7 mouse cellular contexts compared by ENCODE assay signal in genomic region chr7:49811346-49811745, GRCm38 (mm10). TPM values are rescaled to one million over a fixed set of nuclear protein-coding genes. Genes with fewer than 3 reads are reported as not detected.
DNase-seq lines count a peak whose midpoint lies in the region; ATAC-seq and TF ChIP-seq lines count a peak whose summit lies in the region.

No protein-coding gene starts in this region.

- TF ChIP-seq EP300 in ES-Bruce4 (IDR thresholded peaks at IDR 0.05; ENCODE audit: insufficient read depth, low read depth, low read length), result no peak

- peak; percentile 4 for TF ChIP-seq CTCF in ES-Bruce4 (IDR thresholded peaks at IDR 0.05; ENCODE audit: low read depth, low read length)

- no peak for DNase-seq in kidney, adult 11 months
- peak; percentile 35 for DNase-seq in A20 (ENCODE audit: low read depth, low spot score)
- no peak for DNase-seq in urinary bladder, adult 18-20 months (ENCODE audit: low spot score in 2 of 2)

- TF ChIP-seq POLR2A in ES-Bruce4 (IDR thresholded peaks at IDR 0.05; ENCODE audit: insufficient read depth, low read length), result no peak

- H3K4me2 ChIP-seq in kidney, embryonic 16.5 days (replicated peaks; ENCODE audit: low read depth, low read length), result no peak overlapping the region
- H3K4me2 ChIP-seq in hindbrain, embryonic 15.5 days, result no peak overlapping the region

- H3K4me3 ChIP-seq in kidney, embryonic 16.5 days (ENCODE audit: low read length), result no peak overlapping the region
- H3K4me3 ChIP-seq in ES-Bruce4 (ENCODE audit: low read depth, low read length), result no peak overlapping the region
- no peak overlapping the region for H3K4me3 ChIP-seq in hindbrain, embryonic 15.5 days

- no peaks in the 10 kb centered on the region for H3K27me3 ChIP-seq in kidney, embryonic 16.5 days (ENCODE audit: insufficient read depth, low read length)
- H3K27me3 ChIP-seq in ES-Bruce4 (ENCODE audit: control insufficient read depth, insufficient read depth, low read length, poor library complexity, severe bottlenecking), result no peaks in the 10 kb centered on the region
- H3K27me3 ChIP-seq in hindbrain, embryonic 15.5 days, result no peaks in the 10 kb centered on the region

- H3K4me1 ChIP-seq in kidney, embryonic 16.5 days (ENCODE audit: insufficient read depth, low read length), result no peaks in the 10 kb centered on the region
- no peaks in the 10 kb centered on the region for H3K4me1 ChIP-seq in ES-Bruce4 (ENCODE audit: control insufficient read depth, insufficient read depth, low read length)
- no peaks in the 10 kb centered on the region for H3K4me1 ChIP-seq in hindbrain, embryonic 15.5 days (replicated peaks)

- H3K9me3 ChIP-seq in kidney, embryonic 16.5 days (ENCODE audit: low read length), result no peaks in the 10 kb centered on the region; the same call in 1 of the 2 replicates
- H3K9me3 ChIP-seq in ES-Bruce4 (replicated peaks; ENCODE audit: control insufficient read depth, insufficient read depth, low read length, poor library complexity, severe bottlenecking), result no peaks in the 10 kb centered on the region
- H3K9me3 ChIP-seq in hindbrain, embryonic 15.5 days, result no peaks in the 10 kb centered on the region

- WGBS in kidney, embryonic 16.5 days, result 47% methylated on average over 4 of the region's 4 CpGs
- 57% methylated on average over 4 of the region's 4 CpGs for WGBS in hindbrain, embryonic 15.5 days

- H3K36me3 ChIP-seq in kidney, embryonic 16.5 days (ENCODE audit: insufficient read depth, low read length), result peaks cover 17% of the 10 kb centered on the region
- peaks cover 43% of the 10 kb centered on the region for H3K36me3 ChIP-seq in ES-Bruce4 (ENCODE audit: control insufficient read depth, insufficient read depth, low read length, poor library complexity, severe bottlenecking)
- H3K36me3 ChIP-seq in hindbrain, embryonic 15.5 days, result no peaks in the 10 kb centered on the region

- H3K27ac ChIP-seq in kidney, embryonic 16.5 days (ENCODE audit: low read length), result no peak overlapping the region
- H3K27ac ChIP-seq in ES-Bruce4 (ENCODE audit: insufficient read depth, low read length), result no peak overlapping the region
- no peak overlapping the region for H3K27ac ChIP-seq in hindbrain, embryonic 15.5 days (replicated peaks)

- peak; percentile 15; the same call in 1 of the 2 replicates for ATAC-seq in kidney, embryonic 16.5 days (ENCODE audit: low FRiP score, low TSS enrichment)
- ATAC-seq in hindbrain, embryonic 15.5 days (ENCODE audit: low FRiP score, low read depth), result peak; percentile 65; the same call in 1 of the 2 replicates
- no peak for ATAC-seq in activated CD4-positive, CD25-positive, alpha-beta regulatory T cell, adult 4 months

- no peak overlapping the region for H3K9ac ChIP-seq in kidney, embryonic 16.5 days (replicated peaks; ENCODE audit: low read length)
- H3K9ac ChIP-seq in ES-Bruce4 (ENCODE audit: low read depth, poor library complexity, severe bottlenecking), result no peak overlapping the region
- no peak overlapping the region for H3K9ac ChIP-seq in hindbrain, embryonic 15.5 days

RNA-seq across cellular contexts. Expression of gene Prmt3, which starts 33.2 kb away (rescaled TPM):
- polyA plus RNA-seq in kidney, embryonic 16.5 days (2015; fragmentation: Nextera tagmentation; extraction: Ambion mirVana), result 62.8 and 64.0 TPM in 2 replicates
- 83.3 and 84.2 TPM in 2 replicates for polyA plus RNA-seq in ES-Bruce4 (2011; ENCODE audit: insufficient read depth, insufficient read length, low read depth, missing spikeins)
- polyA plus RNA-seq in hindbrain, embryonic 15.5 days (2015; fragmentation: Nextera tagmentation; extraction: Ambion mirVana), result 49.2 and 49.4 TPM in 2 replicates
- polyA plus RNA-seq in activated CD4-positive, CD25-positive, alpha-beta regulatory T cell, adult 4 months (2017; shearing (Covaris generic)), result 10 to 100 TPM in 1 of 2 experiments, 1 to 10 TPM in 1; 9.1 to 13.9 TPM

RNA-seq across cellular contexts. Expression of gene Htatip2, which starts 52.4 kb away (rescaled TPM):
- polyA plus RNA-seq in kidney, embryonic 16.5 days (2015; fragmentation: Nextera tagmentation; extraction: Ambion mirVana), result 9.4 and 11.2 TPM in 2 replicates
- 12.4 and 14.6 TPM in 2 replicates for polyA plus RNA-seq in ES-Bruce4 (2011; ENCODE audit: insufficient read depth, insufficient read length, low read depth, missing spikeins)
- 3.1 and 5.3 TPM in 2 replicates for polyA plus RNA-seq in hindbrain, embryonic 15.5 days (2015; fragmentation: Nextera tagmentation; extraction: Ambion mirVana)
- polyA plus RNA-seq in activated CD4-positive, CD25-positive, alpha-beta regulatory T cell, adult 4 months (2017; shearing (Covaris generic)), result 10 to 100 TPM; 38.4 to 46.6 TPM
